Mouse (Mus musculus) brain, adult 2 months (tissue): Measurements from ENCODE around the gene Gm49661.

Source experiments
- DNase-seq: peaks from one replicate; pipeline ENCODE4 v3.0.0; 2011; ENCODE audit warnings: low read depth, low spot score

Gene Gm49661

GRCm38 (mm10) chr8:84934860-84935259 lies 34.4 kb downstream of the Gm49661 start:
- DNase-seq: peak; percentile 95

GRCm38 (mm10) chr8:84933767-84934559 lies 35.3 kb downstream of the Gm49661 start:
- DNase-seq: peak; percentile 77

GRCm38 (mm10) chr8:84930582-84930981 lies 38.7 kb downstream of the Gm49661 start:
- no peak for DNase-seq

- DNase-seq: peak; percentile 88
Measured at GRCm38 (mm10) chr8:84928456-84929306, 40.6 kb downstream of the Gm49661 start.

GRCm38 (mm10) chr8:84927513-84927912 lies 41.7 kb downstream of the Gm49661 start:
- DNase-seq: no peak

GRCm38 (mm10) chr8:84925557-84925956 lies 43.7 kb downstream of the Gm49661 start:
- DNase-seq: no peak

- DNase-seq: no peak
Measured at GRCm38 (mm10) chr8:84921596-84921995, 47.6 kb downstream of the Gm49661 start.

- DNase-seq: no peak
Measured at GRCm38 (mm10) chr8:84918646-84919045, 50.6 kb downstream of the Gm49661 start.

- no peak for DNase-seq
Measured at GRCm38 (mm10) chr8:84917781-84918180, 51.5 kb downstream of the Gm49661 start.
